Mouse (Mus musculus) lung, postnatal 25 days (tissue): ENCODE data around the gene Rbfox1.

Experiments
- DNase-seq: peaks from one replicate; pipeline ENCODE4 v3.0.0; 2022; ENCODE audit warnings: low spot score

Rbfox1 gene

GRCm38 (mm10) chr16:7088601-7089430, 1203.7 kb downstream of the Rbfox1 start:
- DNase-seq, result no peak

GRCm38 (mm10) chr16:7089475-7089874, 1204.3 kb downstream of the Rbfox1 start:
- peak; percentile 27 for DNase-seq

GRCm38 (mm10) chr16:7090205-7090604, 1205.0 kb downstream of the Rbfox1 start:
- DNase-seq, result peak; percentile 17

- DNase-seq, result no peak
Observed at GRCm38 (mm10) chr16:7092811-7093210, 1207.7 kb downstream of the Rbfox1 start.

GRCm38 (mm10) chr16:7093686-7094085, 1208.5 kb downstream of the Rbfox1 start:
- DNase-seq, result no peak

- peak; percentile 17 for DNase-seq
Observed at GRCm38 (mm10) chr16:7094181-7094749, 1209.1 kb downstream of the Rbfox1 start.

GRCm38 (mm10) chr16:7097071-7097470, 1211.9 kb downstream of the Rbfox1 start:
- no peak for DNase-seq

- DNase-seq, result no peak
Observed at GRCm38 (mm10) chr16:7097951-7098710, 1213.0 kb downstream of the Rbfox1 start.

GRCm38 (mm10) chr16:7099506-7100300, 1214.5 kb downstream of the Rbfox1 start:
- DNase-seq, result peak; percentile 42

GRCm38 (mm10) chr16:7102486-7102885, 1217.3 kb downstream of the Rbfox1 start:
- no peak for DNase-seq

- DNase-seq, result no peak
Observed at GRCm38 (mm10) chr16:7103301-7103700, 1218.1 kb downstream of the Rbfox1 start.

GRCm38 (mm10) chr16:7106450-7107015, 1221.4 kb downstream of the Rbfox1 start:
- DNase-seq, result no peak

GRCm38 (mm10) chr16:7115945-7116344, 1230.8 kb downstream of the Rbfox1 start:
- no peak for DNase-seq

- no peak for DNase-seq
Observed at GRCm38 (mm10) chr16:7129591-7129990, 1244.4 kb downstream of the Rbfox1 start.

- no peak for DNase-seq
Observed at GRCm38 (mm10) chr16:7132434-7132833, 1247.3 kb downstream of the Rbfox1 start.

GRCm38 (mm10) chr16:7136971-7137370, 1251.8 kb downstream of the Rbfox1 start:
- DNase-seq, result peak; percentile 1

GRCm38 (mm10) chr16:7139480-7139879, 1254.3 kb downstream of the Rbfox1 start:
- DNase-seq, result no peak

- DNase-seq, result no peak
Observed at GRCm38 (mm10) chr16:7140909-7141308, 1255.8 kb downstream of the Rbfox1 start.

GRCm38 (mm10) chr16:7145505-7145904, 1260.3 kb downstream of the Rbfox1 start:
- no peak for DNase-seq

GRCm38 (mm10) chr16:7146454-7146853, 1261.3 kb downstream of the Rbfox1 start:
- no peak for DNase-seq

- DNase-seq, result no peak
Observed at GRCm38 (mm10) chr16:7147884-7148283, 1262.7 kb downstream of the Rbfox1 start.
